Mouse (Mus musculus): ENCODE data around the gene Atpif1.

DNA sequence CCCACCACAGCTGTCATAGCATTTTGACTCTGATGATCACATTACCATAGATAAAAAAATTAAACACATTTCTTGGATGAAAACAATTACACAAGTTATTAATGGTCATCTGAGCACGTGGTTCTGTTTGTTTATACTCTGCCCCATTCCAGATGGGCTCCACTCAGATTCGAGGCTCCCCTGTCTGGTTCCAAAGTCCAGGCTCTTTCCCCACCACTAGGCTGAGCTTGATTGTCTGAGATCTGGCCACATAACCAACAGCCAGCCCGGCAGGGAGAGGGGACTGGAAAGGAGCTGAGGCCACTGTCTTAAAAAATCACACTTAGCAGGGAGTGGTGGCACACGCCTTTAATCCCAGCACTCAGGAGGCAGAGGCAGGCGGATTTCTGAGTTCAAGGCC, 48.6 kb downstream of the Atpif1 start:
- no peak for TF ChIP-seq CTCF (IDR thresholded peaks at IDR 0.05; ENCODE audit: control insufficient read depth, insufficient read depth, low read length)
- TF ChIP-seq POLR2A (IDR thresholded peaks at IDR 0.05; ENCODE audit: borderline replicate concordance, control insufficient read depth, low read depth, low read length) = no peak

Data from bone marrow, adult 2 months (tissue).